Mouse (Mus musculus): ENCODE measurements around the gene Nhsl1. TPM values are rescaled to one million over a fixed set of nuclear protein-coding genes. Genes with fewer than 3 reads are reported as not detected.

The Nhsl1 gene
- polyA plus RNA-seq, 1 experiment from 2014 or later = 16.9 TPM

- Histone ChIP-seq H3K9ac (replicated peaks; ENCODE audit: low read length) (no peak overlapping the region), H3K4me3 (replicated peaks; ENCODE audit: low read depth, low read length) (no peak overlapping the region), H3K9me3 (ENCODE audit: control insufficient read depth, low read length) (no peaks in the 10 kb centered on the region), H3K4me2 (ENCODE audit: low read length) (no peak overlapping the region), H3K27ac (replicated peaks; ENCODE audit: low read depth, low read length) (no peak overlapping the region; the same call in 1 of the 2 replicates), H3K27me3 (ENCODE audit: control insufficient read depth, insufficient read depth, low read length) (no peaks in the 10 kb centered on the region), H3K4me1 (ENCODE audit: control insufficient read depth, insufficient read depth, low read length) (no peaks in the 10 kb centered on the region), H3K36me3 (ENCODE audit: control insufficient read depth, insufficient read depth, low read length) (0 out of 2 replicates have a peak, but pooled peaks cover 4% of the 10 kb centered on the region)
- peak; percentile 40; the same call in 1 of the 2 replicates for ATAC-seq (ENCODE audit: low FRiP score, low TSS enrichment)
- WGBS = 81% methylated on average over 10 of the region's 10 CpGs
- DNase-seq = no peak
Observed at GRCm38 (mm10) chr10:18505690-18506089, 186.9 kb downstream of the Nhsl1 start.

DNA sequence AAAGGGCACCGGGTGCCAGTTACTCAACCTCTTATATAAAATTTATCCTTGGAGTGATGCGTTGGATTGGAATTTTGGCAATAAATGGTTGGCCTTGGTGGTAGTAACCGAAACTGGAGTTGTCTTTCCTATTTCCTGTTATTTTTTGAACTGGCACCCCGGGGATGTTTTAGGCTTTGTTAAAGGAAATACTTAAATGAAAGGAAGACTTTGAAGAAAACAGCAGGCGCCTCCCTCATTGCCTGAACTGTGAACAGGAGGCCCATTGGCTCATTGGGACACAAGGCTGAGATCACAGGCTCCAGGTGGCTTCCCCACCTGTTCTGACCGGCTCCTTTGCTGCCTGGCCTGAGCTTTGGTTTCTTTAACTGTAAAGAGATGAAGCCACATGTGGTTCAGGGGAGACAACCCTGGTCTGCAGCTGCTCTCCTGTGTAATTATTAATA is 187.7 kb downstream of the Nhsl1 start:
- Histone ChIP-seq H3K27ac (replicated peaks; ENCODE audit: low read depth, low read length) (no peak overlapping the region), H3K9ac (replicated peaks; ENCODE audit: low read length) (no peak overlapping the region), H3K4me1 (ENCODE audit: control insufficient read depth, insufficient read depth, low read length) (no peaks in the 10 kb centered on the region), H3K4me3 (replicated peaks; ENCODE audit: low read depth, low read length) (no peak overlapping the region), H3K36me3 (ENCODE audit: control insufficient read depth, insufficient read depth, low read length) (peaks cover 6% of the 10 kb centered on the region; the same call in 1 of the 2 replicates), H3K27me3 (ENCODE audit: control insufficient read depth, insufficient read depth, low read length) (no peaks in the 10 kb centered on the region), H3K4me2 (ENCODE audit: low read length) (no peak overlapping the region), H3K9me3 (ENCODE audit: control insufficient read depth, low read length) (no peaks in the 10 kb centered on the region)
- DNase-seq (no peak), ATAC-seq (ENCODE audit: low FRiP score, low TSS enrichment) (no peak)
- 71% methylated on average over 6 of the region's 6 CpGs for WGBS

GRCm38 (mm10) chr10:18507869-18508473 is 189.2 kb downstream of the Nhsl1 start:
- WGBS = 75% methylated on average over 2 of the region's 2 CpGs
- Histone ChIP-seq H3K4me1 (ENCODE audit: control insufficient read depth, insufficient read depth, low read length) (no peaks in the 10 kb centered on the region), H3K9ac (replicated peaks; ENCODE audit: low read length) (no peak overlapping the region), H3K4me2 (ENCODE audit: low read length) (no peak overlapping the region), H3K9me3 (ENCODE audit: control insufficient read depth, low read length) (no peaks in the 10 kb centered on the region), H3K4me3 (replicated peaks; ENCODE audit: low read depth, low read length) (no peak overlapping the region), H3K36me3 (ENCODE audit: control insufficient read depth, insufficient read depth, low read length) (peaks cover 12% of the 10 kb centered on the region; the same call in 1 of the 2 replicates), H3K27me3 (ENCODE audit: control insufficient read depth, insufficient read depth, low read length) (no peaks in the 10 kb centered on the region), H3K27ac (replicated peaks; ENCODE audit: low read depth, low read length) (no peak overlapping the region)
- DNase-seq (no peak), ATAC-seq (ENCODE audit: low FRiP score, low TSS enrichment) (no peak)

DNA sequence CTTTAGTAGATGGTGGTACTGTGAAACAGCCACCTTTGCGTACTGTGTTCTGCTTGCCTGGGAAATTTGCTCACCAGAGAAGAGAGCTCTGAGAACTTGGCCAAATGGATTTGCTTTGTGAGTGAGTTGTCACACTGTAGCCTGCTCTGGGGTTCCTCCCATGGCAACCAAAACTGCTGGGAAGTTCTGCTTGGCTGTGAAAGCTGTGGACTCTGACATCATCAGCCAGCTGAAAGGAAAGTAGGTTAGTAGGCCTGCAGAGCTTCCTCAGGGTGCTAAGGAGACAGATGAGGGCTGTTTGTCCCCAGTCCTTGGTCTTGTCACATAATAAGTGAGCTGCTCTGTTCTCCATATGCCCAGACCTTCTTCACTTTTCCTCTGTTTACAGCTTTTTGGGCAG is 189.8 kb downstream of the Nhsl1 start:
- no peak overlapping the region for H3K4me3 ChIP-seq (replicated peaks; ENCODE audit: low read depth, low read length)
- DNase-seq (no peak), ATAC-seq (ENCODE audit: low FRiP score, low TSS enrichment) (no peak)
- H3K9me3 ChIP-seq (ENCODE audit: control insufficient read depth, low read length) = no peaks in the 10 kb centered on the region
- no peak overlapping the region for H3K27ac ChIP-seq (replicated peaks; ENCODE audit: low read depth, low read length)
- H3K9ac ChIP-seq (replicated peaks; ENCODE audit: low read length) = no peak overlapping the region
- H3K36me3 ChIP-seq (ENCODE audit: control insufficient read depth, insufficient read depth, low read length) = peaks cover 16% of the 10 kb centered on the region; the same call in 1 of the 2 replicates
- H3K4me1 ChIP-seq (ENCODE audit: control insufficient read depth, insufficient read depth, low read length) = no peaks in the 10 kb centered on the region
- 83% methylated on average over 1 of the region's 1 CpGs for WGBS
- H3K4me2 ChIP-seq (ENCODE audit: low read length) = no peak overlapping the region
- no peaks in the 10 kb centered on the region for H3K27me3 ChIP-seq (ENCODE audit: control insufficient read depth, insufficient read depth, low read length)

DNA sequence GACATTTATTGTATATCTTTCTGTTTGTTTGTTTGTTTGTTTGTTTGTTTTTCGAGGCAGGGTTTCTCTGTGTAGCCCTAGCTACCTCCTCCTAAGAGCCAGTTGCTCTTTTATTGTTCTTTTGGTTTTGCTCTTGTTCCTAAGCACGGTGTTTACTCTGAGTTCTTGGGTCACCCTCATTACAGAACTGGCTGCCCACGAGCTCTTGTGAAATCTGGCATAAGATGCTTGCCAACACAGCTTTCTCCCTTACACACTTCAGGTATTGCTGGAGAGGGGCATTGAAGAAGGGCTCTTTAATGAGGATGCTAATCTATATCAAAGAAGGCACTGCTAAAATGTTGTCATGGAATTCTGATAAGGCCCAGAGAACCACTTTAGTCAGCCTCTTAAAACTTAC is 191.9 kb downstream of the Nhsl1 start:
- H3K36me3 ChIP-seq (ENCODE audit: control insufficient read depth, insufficient read depth, low read length) = peaks cover 18% of the 10 kb centered on the region; the same call in 1 of the 2 replicates
- no peak overlapping the region for H3K4me2 ChIP-seq (ENCODE audit: low read length)
- H3K9me3 ChIP-seq (ENCODE audit: control insufficient read depth, low read length) = no peaks in the 10 kb centered on the region
- no peak overlapping the region for H3K9ac ChIP-seq (replicated peaks; ENCODE audit: low read length)
- ATAC-seq (ENCODE audit: low FRiP score, low TSS enrichment) (no peak), DNase-seq (no peak)
- 85% methylated on average over 3 of the region's 3 CpGs for WGBS
- no peak overlapping the region for H3K27ac ChIP-seq (replicated peaks; ENCODE audit: low read depth, low read length)
- no peaks in the 10 kb centered on the region for H3K27me3 ChIP-seq (ENCODE audit: control insufficient read depth, insufficient read depth, low read length)
- 0 out of 2 replicates have a peak, but pooled peaks cover 3% of the 10 kb centered on the region for H3K4me1 ChIP-seq (ENCODE audit: control insufficient read depth, insufficient read depth, low read length)
- H3K4me3 ChIP-seq (replicated peaks; ENCODE audit: low read depth, low read length) = no peak overlapping the region

GRCm38 (mm10) chr10:18511496-18511895 is 192.7 kb downstream of the Nhsl1 start:
- no peak for ATAC-seq (ENCODE audit: low FRiP score, low TSS enrichment)
- H3K9me3 ChIP-seq (ENCODE audit: control insufficient read depth, low read length) = no peaks in the 10 kb centered on the region
- H3K36me3 ChIP-seq (ENCODE audit: control insufficient read depth, insufficient read depth, low read length) = peaks cover 18% of the 10 kb centered on the region; the same call in 1 of the 2 replicates
- H3K27me3 ChIP-seq (ENCODE audit: control insufficient read depth, insufficient read depth, low read length) = no peaks in the 10 kb centered on the region
- no peak overlapping the region for H3K4me2 ChIP-seq (ENCODE audit: low read length)
- H3K27ac ChIP-seq (replicated peaks; ENCODE audit: low read depth, low read length) = no peak overlapping the region
- DNase-seq = no peak
- no peak overlapping the region for H3K4me3 ChIP-seq (replicated peaks; ENCODE audit: low read depth, low read length)
- WGBS = 94% methylated on average over 11 of the region's 11 CpGs
- H3K4me1 ChIP-seq (ENCODE audit: control insufficient read depth, insufficient read depth, low read length) = 0 out of 2 replicates have a peak, but pooled peaks cover 3% of the 10 kb centered on the region
- no peak overlapping the region for H3K9ac ChIP-seq (replicated peaks; ENCODE audit: low read length)

GRCm38 (mm10) chr10:18522556-18522955 is 203.8 kb downstream of the Nhsl1 start:
- no peaks in the 10 kb centered on the region for H3K9me3 ChIP-seq (ENCODE audit: control insufficient read depth, low read length)
- no peaks in the 10 kb centered on the region for H3K27me3 ChIP-seq (ENCODE audit: control insufficient read depth, insufficient read depth, low read length)
- peaks cover 38% of the 10 kb centered on the region for H3K36me3 ChIP-seq (ENCODE audit: control insufficient read depth, insufficient read depth, low read length)
- WGBS = 74% methylated on average over 2 of the region's 2 CpGs
- no peak overlapping the region for H3K9ac ChIP-seq (replicated peaks; ENCODE audit: low read length)
- no peak for ATAC-seq (ENCODE audit: low FRiP score, low TSS enrichment)
- no peaks in the 10 kb centered on the region for H3K4me1 ChIP-seq (ENCODE audit: control insufficient read depth, insufficient read depth, low read length)
- H3K4me2 ChIP-seq (ENCODE audit: low read length) = no peak overlapping the region
- DNase-seq = no peak
- H3K27ac ChIP-seq (replicated peaks; ENCODE audit: low read depth, low read length) = no peak overlapping the region
- no peak overlapping the region for H3K4me3 ChIP-seq (replicated peaks; ENCODE audit: low read depth, low read length)

DNA sequence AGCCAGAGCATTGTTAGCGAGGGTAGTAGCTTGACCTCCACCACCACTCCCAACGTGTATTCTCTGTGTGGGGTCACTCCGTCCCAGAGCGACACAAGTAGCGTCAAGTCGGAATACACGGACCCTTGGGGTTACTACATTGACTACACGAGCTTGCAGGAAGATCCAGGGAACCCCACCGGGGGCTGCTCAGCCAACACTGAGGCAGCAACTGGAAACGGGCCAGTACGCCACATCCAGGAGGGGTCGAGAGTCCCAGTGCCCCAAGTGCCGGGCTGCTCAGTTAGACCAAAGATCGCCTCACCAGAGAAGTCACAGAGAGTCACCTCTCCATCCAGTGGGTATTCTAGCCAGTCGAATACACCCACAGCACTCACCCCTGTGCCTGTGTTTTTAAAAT is 206.5 kb downstream of the Nhsl1 start:
- H3K27me3 ChIP-seq (ENCODE audit: control insufficient read depth, insufficient read depth, low read length) = no peaks in the 10 kb centered on the region
- H3K36me3 ChIP-seq (ENCODE audit: control insufficient read depth, insufficient read depth, low read length) = peaks cover 40% of the 10 kb centered on the region
- no peak overlapping the region for H3K27ac ChIP-seq (replicated peaks; ENCODE audit: low read depth, low read length)
- ATAC-seq (ENCODE audit: low FRiP score, low TSS enrichment) (no peak), DNase-seq (no peak)
- no peak overlapping the region for H3K4me2 ChIP-seq (ENCODE audit: low read length)
- no peak overlapping the region for H3K9ac ChIP-seq (replicated peaks; ENCODE audit: low read length)
- 76% methylated on average over 15 of the region's 15 CpGs for WGBS
- H3K4me3 ChIP-seq (replicated peaks; ENCODE audit: low read depth, low read length) = no peak overlapping the region
- H3K9me3 ChIP-seq (ENCODE audit: control insufficient read depth, low read length) = no peaks in the 10 kb centered on the region
- H3K4me1 ChIP-seq (ENCODE audit: control insufficient read depth, insufficient read depth, low read length) = no peaks in the 10 kb centered on the region

DNA sequence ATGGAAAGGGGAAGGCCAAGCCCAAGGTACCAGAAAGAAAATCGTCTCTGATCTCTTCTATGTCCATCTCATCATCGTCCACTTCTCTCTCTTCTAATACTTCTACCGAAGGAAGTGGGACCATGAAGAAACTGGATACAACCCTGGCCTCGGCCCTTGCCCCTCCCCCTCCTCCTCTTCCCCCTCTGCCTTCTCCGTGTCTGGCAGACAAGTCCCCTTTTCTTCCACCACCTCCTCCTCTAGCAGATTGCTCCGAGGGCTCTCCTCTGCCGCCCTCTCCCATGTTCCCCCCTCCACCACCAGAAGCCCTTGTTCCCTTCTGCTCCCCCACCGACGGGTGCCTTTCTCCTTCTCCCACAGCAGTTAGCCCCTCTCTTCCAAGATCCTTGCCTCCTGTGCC is 206.9 kb downstream of the Nhsl1 start:
- DNase-seq (no peak), ATAC-seq (ENCODE audit: low FRiP score, low TSS enrichment) (peak; percentile 28; the same call in 1 of the 2 replicates)
- no peak overlapping the region for H3K9ac ChIP-seq (replicated peaks; ENCODE audit: low read length)

More for the DNA sequence above, 206.9 kb downstream of the Nhsl1 start:
- Histone ChIP-seq H3K4me1 (ENCODE audit: control insufficient read depth, insufficient read depth, low read length) (no peaks in the 10 kb centered on the region), H3K9me3 (ENCODE audit: control insufficient read depth, low read length) (no peaks in the 10 kb centered on the region), H3K4me2 (ENCODE audit: low read length) (no peak overlapping the region), H3K27me3 (ENCODE audit: control insufficient read depth, insufficient read depth, low read length) (no peaks in the 10 kb centered on the region), H3K27ac (replicated peaks; ENCODE audit: low read depth, low read length) (no peak overlapping the region), H3K4me3 (replicated peaks; ENCODE audit: low read depth, low read length) (no peak overlapping the region), H3K36me3 (ENCODE audit: control insufficient read depth, insufficient read depth, low read length) (peaks cover 40% of the 10 kb centered on the region)
- 64% methylated on average over 9 of the region's 9 CpGs for WGBS

Measured in midbrain, embryonic 14.5 days (tissue).